Mouse (Mus musculus) embryonic facial prominence, embryonic 14.5 days (tissue): ENCODE results near the gene Sarnp. TPM values are rescaled to one million over a fixed set of nuclear protein-coding genes. Genes with fewer than 3 reads are reported as not detected.

ENCODE experiments used
- ATAC-seq: fragments of 200-750 bp; cut with Nextera tagmentation; 2 replicates; pipeline ENCODE4 v1.8.0; 2017; ENCODE audit warnings: low read depth, moderate number of reproducible peaks, moderate TSS enrichment
- DNase-seq: peaks from one replicate; pipeline ENCODE4 v3.0.0-alpha.2; 2015; ENCODE audit warnings: low spot score
- H3K27ac ChIP-seq: fragments of 300-500 bp; sonication (generic); replicated peaks from 2 replicates; pipeline ENCODE4 v1.5.1; 2014; ENCODE audit warnings: low read depth, mild to moderate bottlenecking, low read length, moderate library complexity
- H3K27me3 ChIP-seq: fragments of 300-500 bp; sonication (generic); replicated peaks from 2 replicates; pipeline ENCODE4 v1.6.1; 2014; ENCODE audit warnings: low read length; ENCODE audit not compliant: control insufficient read depth, insufficient read depth
- H3K36me3 ChIP-seq: fragments of 300-500 bp; sonication (generic); 2 replicates; pipeline ENCODE4 v1.6.1; 2014; ENCODE audit warnings: low read length, mixed read lengths; ENCODE audit not compliant: control insufficient read depth, insufficient read depth
- H3K4me1 ChIP-seq: fragments of 300-500 bp; sonication (generic); 2 replicates; pipeline ENCODE4 v1.6.1; 2014; ENCODE audit warnings: antibody characterized with exemption, low read length; ENCODE audit not compliant: control insufficient read depth, insufficient read depth
- H3K4me2 ChIP-seq: fragments of 300-500 bp; sonication (generic); 2 replicates; pipeline ENCODE4 v1.6.1; 2014; ENCODE audit warnings: low read depth, mild to moderate bottlenecking, low read length, moderate library complexity, mixed read lengths
- H3K4me3 ChIP-seq: fragments of 300-500 bp; sonication (generic); 2 replicates; pipeline ENCODE4 v1.5.1; 2014; ENCODE audit warnings: low read depth, mild to moderate bottlenecking, low read length
- H3K9ac ChIP-seq: fragments of 300-500 bp; sonication (generic); 2 replicates; pipeline ENCODE4 v1.6.1; 2014; ENCODE audit warnings: low read depth, mild to moderate bottlenecking, low read length, moderate library complexity, mixed read lengths
- H3K9me3 ChIP-seq: fragments of 300-500 bp; sonication (generic); 2 replicates; pipeline ENCODE4 v1.6.1; 2016; ENCODE audit warnings: low read length; ENCODE audit not compliant: control insufficient read depth
- WGBS: fragments of 180-500 bp; shearing (Covaris S2); extraction: QIAGEN DNeasy Blood & Tissue Kit; methylation state at CpG from one replicate; pipeline ENCODE4 v1.1.7; 2014; 5-methylcytosine and 5-hydroxymethylcytosine counted together
- polyA plus RNA-seq: library from polyadenylated mRNA; unstranded; fragments of >200 nt; fragmentation: Nextera tagmentation; extraction: Ambion mirVana; gene quantifications from 2 replicates; pipeline ENCODE4 v1.2.1, GENCODE M21; 2014

Gene Sarnp
- polyA plus RNA-seq, 1 experiment from 2014 or later, result 194 TPM

- ATAC-seq, result no peak
- Histone ChIP-seq H3K4me1 (peaks cover 14% of the 10 kb centered on the region), H3K4me3 (no peak overlapping the region), H3K36me3 (peaks cover 32% of the 10 kb centered on the region), H3K9ac (no peak overlapping the region), H3K9me3 (no peaks in the 10 kb centered on the region), H3K4me2 (no peak overlapping the region), H3K27ac (no peak overlapping the region), H3K27me3 (no peaks in the 10 kb centered on the region)
- DNase-seq, result no peak
- 95% methylated on average over 9 of the region's 9 CpGs for WGBS
Observed at GRCm38 (mm10) chr10:128823821-128824220, 6.7 kb downstream of the Sarnp start.

GRCm38 (mm10) chr10:128837400-128837799, 20.3 kb downstream of the Sarnp start:
- no peaks in the 10 kb centered on the region for H3K27me3 ChIP-seq
- no peak overlapping the region for H3K4me2 ChIP-seq
- H3K27ac ChIP-seq, result no peak overlapping the region
- ATAC-seq, result no peak
- no peaks in the 10 kb centered on the region for H3K9me3 ChIP-seq
- H3K4me3 ChIP-seq, result no peak overlapping the region
- H3K36me3 ChIP-seq, result peaks cover 86% of the 10 kb centered on the region
- DNase-seq, result no peak
- H3K4me1 ChIP-seq, result no peaks in the 10 kb centered on the region
- H3K9ac ChIP-seq, result no peak overlapping the region

- Histone ChIP-seq H3K4me1 (no peaks in the 10 kb centered on the region), H3K4me2 (no peak overlapping the region), H3K36me3 (peaks cover 85% of the 10 kb centered on the region), H3K27ac (no peak overlapping the region), H3K9ac (no peak overlapping the region), H3K9me3 (no peaks in the 10 kb centered on the region), H3K4me3 (no peak overlapping the region), H3K27me3 (no peaks in the 10 kb centered on the region)
- DNase-seq (no peak), ATAC-seq (no peak)
Observed at GRCm38 (mm10) chr10:128839434-128839833, 22.3 kb downstream of the Sarnp start.

- no peak for ATAC-seq
- Histone ChIP-seq H3K27ac (no peak overlapping the region), H3K9me3 (no peaks in the 10 kb centered on the region), H3K27me3 (no peaks in the 10 kb centered on the region), H3K36me3 (peaks cover 80% of the 10 kb centered on the region), H3K4me2 (no peak overlapping the region), H3K4me3 (no peak overlapping the region), H3K9ac (no peak overlapping the region), H3K4me1 (no peaks in the 10 kb centered on the region)
- DNase-seq, result no peak
Observed at GRCm38 (mm10) chr10:128840612-128841011, 23.5 kb downstream of the Sarnp start.

GRCm38 (mm10) chr10:128843260-128843659, 26.1 kb downstream of the Sarnp start:
- H3K27me3 ChIP-seq, result no peaks in the 10 kb centered on the region
- H3K36me3 ChIP-seq, result peaks cover 80% of the 10 kb centered on the region
- no peak for ATAC-seq

GRCm38 (mm10) chr10:128845516-128845915, 28.4 kb downstream of the Sarnp start:
- Histone ChIP-seq H3K4me3 (no peak overlapping the region), H3K4me2 (no peak overlapping the region), H3K9me3 (no peaks in the 10 kb centered on the region), H3K9ac (no peak overlapping the region), H3K36me3 (peaks cover 79% of the 10 kb centered on the region), H3K27ac (no peak overlapping the region), H3K4me1 (no peaks in the 10 kb centered on the region), H3K27me3 (no peaks in the 10 kb centered on the region)
- no peak for ATAC-seq
- DNase-seq, result peak; percentile 73
- 78% methylated on average over 2 of the region's 2 CpGs for WGBS

More at GRCm38 (mm10) chr10:128843260-128843659, 26.1 kb downstream of the Sarnp start:
- no peak overlapping the region for H3K9ac ChIP-seq
- DNase-seq, result no peak
- 95% methylated on average over 5 of the region's 5 CpGs for WGBS
- H3K9me3 ChIP-seq, result no peaks in the 10 kb centered on the region
- H3K27ac ChIP-seq, result no peak overlapping the region
- no peaks in the 10 kb centered on the region for H3K4me1 ChIP-seq
- H3K4me2 ChIP-seq, result no peak overlapping the region
- H3K4me3 ChIP-seq, result no peak overlapping the region

GRCm38 (mm10) chr10:128846664-128847063, 29.5 kb downstream of the Sarnp start:
- ATAC-seq, result no peak
- peaks cover 74% of the 10 kb centered on the region for H3K36me3 ChIP-seq

GRCm38 (mm10) chr10:128848426-128848825, 31.3 kb downstream of the Sarnp start:
- H3K27me3 ChIP-seq, result no peaks in the 10 kb centered on the region
- ATAC-seq, result no peak
- H3K27ac ChIP-seq, result no peak overlapping the region
- no peak for DNase-seq
- no peak overlapping the region for H3K4me2 ChIP-seq
- 77% methylated on average over 2 of the region's 2 CpGs for WGBS
- no peaks in the 10 kb centered on the region for H3K9me3 ChIP-seq
- H3K4me3 ChIP-seq, result no peak overlapping the region
- H3K36me3 ChIP-seq, result peaks cover 69% of the 10 kb centered on the region
- no peaks in the 10 kb centered on the region for H3K4me1 ChIP-seq
- no peak overlapping the region for H3K9ac ChIP-seq

More at GRCm38 (mm10) chr10:128846664-128847063, 29.5 kb downstream of the Sarnp start:
- no peaks in the 10 kb centered on the region for H3K27me3 ChIP-seq
- H3K4me1 ChIP-seq, result no peaks in the 10 kb centered on the region
- H3K9me3 ChIP-seq, result no peaks in the 10 kb centered on the region
- H3K9ac ChIP-seq, result no peak overlapping the region
- H3K4me2 ChIP-seq, result no peak overlapping the region
- H3K27ac ChIP-seq, result no peak overlapping the region
- no peak for DNase-seq
- 97% methylated on average over 4 of the region's 4 CpGs for WGBS
- no peak overlapping the region for H3K4me3 ChIP-seq

- Histone ChIP-seq H3K4me1 (no peaks in the 10 kb centered on the region), H3K4me2 (no peak overlapping the region), H3K9me3 (no peaks in the 10 kb centered on the region), H3K9ac (no peak overlapping the region), H3K4me3 (no peak overlapping the region), H3K36me3 (peaks cover 66% of the 10 kb centered on the region), H3K27me3 (no peaks in the 10 kb centered on the region), H3K27ac (no peak overlapping the region)
- 70% methylated on average over 3 of the region's 3 CpGs for WGBS
- ATAC-seq (no peak), DNase-seq (no peak)
Observed at GRCm38 (mm10) chr10:128850339-128850738, 33.2 kb downstream of the Sarnp start.
